Mouse (Mus musculus) brain, embryonic 14.5 days (tissue): ENCODE data around the gene Gad1.

Source experiments
- CTCF ChIP-seq: fragments of 200-500 bp; IDR thresholded peaks from 2 replicates; pipeline ENCODE4 v1.5.1; 2012; ENCODE audit warnings: inconsistent platforms, mild to moderate bottlenecking, moderate library complexity, borderline replicate concordance; ENCODE audit not compliant: insufficient read depth, insufficient read length; ENCODE audit errors: extremely low read depth
- POLR2A ChIP-seq: fragments of 200-500 bp; IDR thresholded peaks from 2 replicates; pipeline ENCODE4 v1.6.1; 2012; ENCODE audit warnings: mild to moderate bottlenecking, inconsistent platforms, borderline replicate concordance; ENCODE audit not compliant: poor library complexity, insufficient read depth, insufficient read length, severe bottlenecking; ENCODE audit errors: extremely low read depth

DNA sequence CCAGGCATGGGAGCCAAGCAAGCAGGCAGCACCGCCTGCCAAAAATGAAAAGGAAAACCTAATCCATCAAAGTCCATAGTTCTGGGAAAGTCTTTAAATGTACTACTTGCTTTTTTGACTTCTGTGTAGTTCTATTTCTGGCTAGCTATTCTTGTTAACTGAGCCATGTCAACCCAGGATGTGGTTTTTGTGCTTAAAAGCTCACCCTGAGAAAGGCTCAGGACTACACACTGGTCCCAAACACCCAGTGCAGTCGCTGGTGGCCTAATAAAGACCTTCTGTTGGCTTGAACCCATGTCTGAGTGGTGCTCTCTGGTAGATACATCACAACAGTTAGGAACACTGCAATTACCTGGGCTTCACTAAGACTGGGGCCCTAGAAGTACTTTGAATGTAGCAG is 1.4 kb upstream of the Gad1 start:
- TF ChIP-seq POLR2A = no peak
- no peak for TF ChIP-seq CTCF
